ENCODE assay signal across 24 mouse cellular contexts in genomic region chr7:111277703-111278102, GRCm38 (mm10).
A peak's percentile ranks its signal among the peaks of the same experiment; 100 is the strongest.
DNase-seq lines count a peak whose midpoint lies in the region; ATAC-seq lines count a peak whose summit lies in the region.
"Had no signal": no experiment of that assay in that cellular context is flagged by ENCODE, and none has a peak within 500 bp of the region (broad histone marks: within the 10 kb centered on the region; RNA-seq: fewer than 3 reads in every experiment).

No protein-coding gene starts in this region.

- DNase-seq in heart, adult 11 months = peak; percentile 46
- no peak for DNase-seq in heart, postnatal 25 days (ENCODE audit: low spot score)
- peak; percentile 36 for DNase-seq in 416B (ENCODE audit: low read depth)
- DNase-seq in natural killer cell, adult 2 months (ENCODE audit: low spot score in 2 of 2) = no peak
- no peak for DNase-seq in layer of hippocampus, postnatal 14 days (ENCODE audit: low spot score in 2 of 2)
- DNase-seq in testis, postnatal 10 days (ENCODE audit: low spot score) = no peak
- DNase-seq: adrenal gland, postnatal 10 days; adrenal gland, postnatal 36 days; B cell, adult 2 months; cerebellum, adult 11 months; cerebellum, adult 2 months; cerebellum, adult 9-11 months; cerebellum, postnatal 25 days; embryo, embryonic 11 days; gastrocnemius, postnatal 10 days; gastrocnemius, postnatal 36 days; heart, adult 18-20 months; heart, postnatal 10 days; heart, postnatal 4 days had no signal

- ATAC-seq in granulocyte monocyte progenitor cell, adult 5-6 weeks (replicated peaks; ENCODE audit: poor library complexity, severe bottlenecking) = peak; percentile 95
- ATAC-seq in megakaryocyte progenitor cell, adult 5-6 weeks (replicated peaks; ENCODE audit: poor library complexity) = peak; percentile 95
- ATAC-seq: forebrain, embryonic 13.5 days; forebrain, embryonic 16.5 days; Patski had no signal

- intact Hi-C loops in heart, postnatal 25 days (cut with DNase I) = no loop called here

Comparison
In these comparisons a context has a peak if more than half of its experiments do, and no peak if none do; other contexts are left out.
1. DNase-seq: peak in heart, adult 11 months (single experiment) and 416B (single experiment); none in heart, postnatal 25 days (single experiment), natural killer cell, adult 2 months (0 of 2), layer of hippocampus, postnatal 14 days (0 of 2) and testis, postnatal 10 days (single experiment).